Mouse (Mus musculus) liver, adult 2 months (tissue): Measurements from ENCODE around the gene Igf1r.
"Not testable (repeated sequence)": the region's sequence is repeated elsewhere in the genome, so short reads cannot be mapped to it uniquely, and the experiment has no call there.

Experiments used
- CTCF ChIP-seq: fragments of 200-500 bp; IDR thresholded peaks from 2 replicates; pipeline ENCODE4 v1.5.1; 2011; ENCODE audit warnings: low read depth, low read length, control low read depth
- POLR2A ChIP-seq: fragments of 200-500 bp; IDR thresholded peaks from 2 replicates; pipeline ENCODE4 v1.6.1; 2011; ENCODE audit warnings: low read length, control low read depth; ENCODE audit not compliant: insufficient read depth; ENCODE audit errors: extremely low read depth

DNA sequence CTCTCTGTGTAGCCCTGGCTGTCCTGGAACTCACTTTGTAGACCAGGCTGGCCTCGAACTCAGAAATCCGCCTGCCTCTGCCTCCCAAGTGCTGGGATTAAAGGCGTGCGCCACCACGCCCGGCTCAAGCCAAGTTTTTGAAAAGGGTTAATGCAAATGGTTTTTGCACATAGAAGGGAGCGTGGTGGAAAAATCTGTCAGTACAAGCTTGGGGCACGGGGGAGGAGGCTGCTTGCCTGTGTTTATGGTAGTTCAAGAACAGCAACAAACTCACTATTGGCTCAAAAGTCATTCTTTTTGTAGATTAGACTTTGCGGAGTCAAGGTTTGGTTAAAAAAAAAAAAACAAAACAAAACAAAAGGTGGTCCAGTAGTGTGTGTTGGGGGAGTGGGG, 322.8 kb downstream of the Igf1r start:
- not testable (repeated sequence) for TF ChIP-seq POLR2A, CTCF
